Mouse (Mus musculus) liver, embryonic 16.5 days (tissue): ENCODE data around the gene Sp2. TPM values are rescaled to one million over a fixed set of nuclear protein-coding genes. Genes with fewer than 3 reads are reported as not detected.

ENCODE experiments used
- ATAC-seq: fragments of 200-750 bp; cut with Nextera tagmentation; 2 replicates; pipeline ENCODE4 v1.8.0; 2017; ENCODE audit warnings: low read depth, mild to moderate bottlenecking, moderate number of reproducible peaks, moderate library complexity
- H3K27ac ChIP-seq: fragments of 300-500 bp; sonication (generic); 2 replicates; pipeline ENCODE4 v1.5.1; 2014; ENCODE audit warnings: mild to moderate bottlenecking, low read length
- H3K27me3 ChIP-seq: fragments of 300-500 bp; sonication (generic); 2 replicates; pipeline ENCODE4 v1.6.1; 2014; ENCODE audit warnings: low read depth, low read length, mixed read lengths; ENCODE audit not compliant: control insufficient read depth, insufficient read depth
- H3K36me3 ChIP-seq: fragments of 300-500 bp; sonication (generic); 2 replicates; pipeline ENCODE4 v1.6.1; 2014; ENCODE audit warnings: mild to moderate bottlenecking; ENCODE audit not compliant: control insufficient read depth, insufficient read depth
- H3K4me1 ChIP-seq: fragments of 300-500 bp; sonication (generic); 2 replicates; pipeline ENCODE4 v1.6.1; 2014; ENCODE audit warnings: low read depth, low read length, mixed read lengths; ENCODE audit not compliant: control insufficient read depth
- H3K4me2 ChIP-seq: fragments of 300-500 bp; sonication (generic); 2 replicates; pipeline ENCODE4 v1.6.1; 2014; ENCODE audit warnings: low read depth, low read length, mixed read lengths
- H3K4me3 ChIP-seq: fragments of 300-500 bp; sonication (generic); 2 replicates; pipeline ENCODE4 v1.5.1; 2014; ENCODE audit warnings: low read depth, mild to moderate bottlenecking, low read length
- H3K9ac ChIP-seq: fragments of 300-500 bp; sonication (generic); 2 replicates; pipeline ENCODE4 v1.6.1; 2014; ENCODE audit warnings: low read depth, low read length
- H3K9me3 ChIP-seq: fragments of 300-500 bp; sonication (generic); replicated peaks from 2 replicates; pipeline ENCODE4 v1.6.1; 2016; ENCODE audit warnings: low read length; ENCODE audit not compliant: control insufficient read depth
- WGBS: fragments of 180-500 bp; shearing (Covaris S2); extraction: QIAGEN DNeasy Blood & Tissue Kit; methylation state at CpG from one replicate; pipeline ENCODE4 v1.1.7; 2014; ENCODE audit not compliant: insufficient replicate concordance; 5-methylcytosine and 5-hydroxymethylcytosine counted together
- polyA plus RNA-seq: library from polyadenylated mRNA; unstranded; fragments of >200 nt; fragmentation: Nextera tagmentation; extraction: Ambion mirVana; gene quantifications from 2 replicates; pipeline ENCODE4 v1.2.1, GENCODE M21; 2015

The Sp2 gene
- polyA plus RNA-seq, 1 experiment from 2014 or later, result 18.6 TPM

DNA sequence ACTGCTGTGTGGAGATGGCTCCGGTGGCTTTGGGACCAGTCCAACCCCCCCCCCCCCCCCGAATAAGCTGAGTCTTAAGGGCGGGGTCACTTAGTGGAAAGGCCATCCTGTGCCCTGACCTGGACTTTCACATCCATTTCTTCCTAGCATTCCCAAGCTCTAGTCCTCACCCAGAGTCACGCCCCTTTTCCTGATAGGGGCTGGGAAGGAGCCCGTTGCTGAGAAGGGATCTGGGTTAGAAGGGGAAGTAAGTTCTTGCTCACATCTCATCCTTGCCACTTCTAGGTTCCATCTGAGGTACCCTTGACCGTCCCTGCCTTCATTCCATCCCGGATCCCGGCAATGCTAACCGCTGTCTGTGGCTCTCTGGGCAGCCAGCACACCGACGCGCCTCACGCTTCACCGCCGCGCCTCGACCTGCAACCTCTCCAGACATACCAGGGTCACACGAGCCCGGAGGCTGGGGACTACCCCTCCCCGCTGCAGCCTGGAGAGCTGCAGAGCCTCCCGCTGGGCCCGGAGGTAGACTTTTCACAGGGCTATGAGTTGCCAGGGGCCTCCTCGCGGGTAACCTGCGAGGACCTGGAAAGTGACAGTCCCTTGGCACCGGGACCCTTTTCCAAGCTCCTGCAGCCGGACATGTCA, 38.5 kb upstream of the Sp2 start:
- no peak for ATAC-seq
- H3K27ac ChIP-seq, result no peak overlapping the region
- H3K9me3 ChIP-seq, result no peaks in the 10 kb centered on the region
- 3% methylated on average over 27 of the region's 27 CpGs for WGBS
- H3K4me2 ChIP-seq, result peak overlapping the region; percentile 79
- H3K27me3 ChIP-seq, result peaks cover 86% of the 10 kb centered on the region
- peaks cover 15% of the 10 kb centered on the region for H3K4me1 ChIP-seq
- H3K9ac ChIP-seq, result no peak overlapping the region; the same call in 1 of the 2 replicates
- no peaks in the 10 kb centered on the region for H3K36me3 ChIP-seq
- H3K4me3 ChIP-seq, result peak overlapping the region; percentile 62

DNA sequence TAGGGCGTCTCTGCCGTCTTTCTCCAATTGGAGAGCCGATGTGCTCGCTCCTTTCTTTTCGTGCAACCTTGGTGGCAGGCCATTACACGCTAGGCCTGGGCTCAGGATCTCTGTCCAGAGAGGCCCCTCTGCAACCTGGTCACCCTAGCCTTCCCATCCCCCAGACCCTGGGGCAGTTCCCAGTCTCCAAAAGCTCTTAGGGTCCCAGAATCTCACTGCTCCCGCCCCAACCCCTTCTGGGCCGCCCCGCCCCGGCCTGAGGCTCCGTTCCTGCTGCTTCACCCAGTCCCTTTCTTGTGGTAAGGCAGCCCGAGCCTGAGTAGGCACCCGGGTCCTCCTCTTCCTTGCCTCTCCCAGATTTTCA, 36.6 kb upstream of the Sp2 start:
- H3K27me3 ChIP-seq, result peaks cover 95% of the 10 kb centered on the region
- WGBS, result 13% methylated on average over 13 of the region's 13 CpGs
- H3K36me3 ChIP-seq, result no peaks in the 10 kb centered on the region
- ATAC-seq, result no peak
- peaks cover 9% of the 10 kb centered on the region for H3K4me1 ChIP-seq
- no peak overlapping the region for H3K27ac ChIP-seq
- no peaks in the 10 kb centered on the region for H3K9me3 ChIP-seq
- no peak overlapping the region for H3K4me2 ChIP-seq
- no peak overlapping the region for H3K9ac ChIP-seq
- no peak overlapping the region for H3K4me3 ChIP-seq

DNA sequence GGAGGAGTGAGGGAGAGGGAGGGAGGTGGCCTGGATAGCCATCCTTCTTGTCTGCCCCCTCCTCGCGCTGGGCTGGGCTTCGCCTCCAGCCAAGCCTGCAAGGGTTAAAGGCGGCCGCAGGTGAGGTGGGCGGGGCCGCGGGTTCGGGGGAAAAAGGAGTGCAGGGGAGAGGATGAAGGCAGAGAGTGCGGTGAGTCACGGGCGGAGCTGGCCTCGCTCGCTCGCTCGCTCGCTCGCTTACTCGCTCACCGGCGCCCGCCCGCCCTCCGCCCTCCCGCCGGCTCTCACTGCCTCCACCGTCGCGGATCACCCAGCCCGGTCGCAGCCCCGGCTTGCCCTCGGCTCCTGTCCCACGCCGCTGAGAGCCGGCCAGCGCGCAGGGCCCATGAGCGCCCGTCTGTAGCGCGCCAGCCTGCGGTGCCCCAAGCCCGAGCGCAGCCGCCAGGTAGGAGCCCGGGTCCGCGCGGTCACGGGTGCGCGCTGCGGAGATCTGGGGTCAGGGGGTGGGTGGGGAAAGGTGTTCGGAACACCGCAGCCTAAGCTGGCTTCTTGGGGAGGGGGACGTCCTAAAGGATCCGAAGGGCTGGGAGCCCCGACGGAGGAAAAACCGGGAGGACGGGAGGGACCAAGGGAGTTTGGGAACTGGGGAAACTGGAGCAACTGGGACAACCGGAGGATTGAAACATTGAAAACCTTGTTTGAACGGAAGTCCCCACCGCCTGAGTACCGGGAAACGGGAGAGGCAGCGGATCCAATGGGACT, 36.0 kb upstream of the Sp2 start:
- Histone ChIP-seq H3K4me2 (peak overlapping the region; percentile 40), H3K9ac (no peak overlapping the region), H3K9me3 (no peaks in the 10 kb centered on the region), H3K4me3 (peak overlapping the region; percentile 27), H3K27me3 (peaks cover 94% of the 10 kb centered on the region), H3K27ac (no peak overlapping the region), H3K4me1 (peaks cover 9% of the 10 kb centered on the region), H3K36me3 (no peaks in the 10 kb centered on the region)
- no peak for ATAC-seq
- under 1% methylated on average over 53 of the region's 68 CpGs for WGBS

DNA sequence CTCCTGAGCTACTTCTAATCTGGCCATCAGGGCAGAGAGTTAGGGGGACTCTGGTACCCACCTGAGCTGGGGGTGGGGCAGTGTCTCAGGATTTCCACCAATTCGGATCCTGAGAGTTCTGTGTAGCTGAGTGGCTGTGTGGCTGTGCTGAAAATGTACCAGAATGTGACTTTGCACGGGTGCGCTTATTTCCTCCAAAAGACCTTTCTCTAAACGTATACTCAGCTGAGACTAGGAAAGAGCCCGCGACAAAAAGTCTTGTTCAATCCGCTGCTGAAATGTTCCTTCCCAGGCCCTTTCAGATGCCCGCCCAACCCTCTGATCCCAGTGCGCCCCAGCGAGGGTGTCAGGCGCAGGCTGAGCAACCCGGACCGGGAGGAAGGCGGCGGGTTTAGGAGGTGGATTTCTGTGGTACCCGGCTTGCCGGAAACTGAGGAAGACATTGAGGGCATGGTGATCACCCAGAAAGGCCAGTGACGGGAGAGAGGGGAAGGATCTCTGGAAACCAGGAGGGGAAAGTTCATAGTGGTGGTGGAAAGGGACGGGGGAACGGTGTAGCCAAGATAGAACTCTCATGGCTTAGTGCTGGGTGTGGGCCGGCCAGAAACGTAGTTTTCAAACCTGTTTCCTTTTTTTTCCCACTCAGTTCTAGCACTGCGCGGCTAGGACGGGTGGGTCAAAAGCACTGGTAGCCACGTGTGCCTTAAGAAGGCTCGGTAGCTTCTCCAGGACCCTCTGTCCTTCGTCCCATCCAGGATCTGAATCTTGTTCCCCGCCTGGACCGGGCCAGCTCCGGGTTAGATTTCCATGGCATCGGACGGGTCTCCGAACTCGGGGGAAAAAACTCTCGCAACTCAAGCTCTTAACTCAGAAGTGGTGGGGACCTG, 35.2 kb upstream of the Sp2 start:
- Histone ChIP-seq H3K36me3 (no peaks in the 10 kb centered on the region), H3K27me3 (peaks cover 90% of the 10 kb centered on the region), H3K9ac (no peak overlapping the region), H3K4me2 (no peak overlapping the region), H3K4me1 (peaks cover 9% of the 10 kb centered on the region), H3K9me3 (no peaks in the 10 kb centered on the region), H3K27ac (no peak overlapping the region), H3K4me3 (peak overlapping the region; percentile 27; the same call in 1 of the 2 replicates)
- ATAC-seq, result no peak
- 1% methylated on average over 36 of the region's 36 CpGs for WGBS

DNA sequence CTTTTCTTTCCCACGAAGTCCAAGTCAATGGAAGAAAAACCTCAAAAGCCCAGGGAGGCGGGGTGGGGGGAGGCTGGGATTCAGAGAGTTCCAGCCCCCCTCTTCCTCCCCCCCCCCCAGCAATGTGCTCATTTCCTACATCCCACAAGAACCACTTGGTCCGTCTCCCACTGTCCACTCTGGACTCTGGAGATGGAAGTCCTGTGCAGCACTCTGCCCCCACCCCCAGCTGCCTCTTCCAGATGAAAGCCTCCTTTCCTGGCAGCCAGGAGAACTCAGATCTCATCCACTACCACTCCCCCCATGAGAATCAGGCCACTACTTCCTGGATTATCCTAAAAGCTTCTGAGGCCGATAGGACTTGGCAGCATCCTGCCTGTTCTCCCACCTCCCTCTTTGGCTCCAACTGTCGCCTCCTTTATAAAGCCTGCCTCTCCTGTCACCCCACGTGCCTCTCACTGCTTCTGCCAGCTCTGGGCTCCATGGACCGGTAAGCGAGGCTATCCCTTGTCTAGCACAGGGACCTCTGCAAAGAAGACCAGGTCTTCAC, 30.4 kb upstream of the Sp2 start, which contains the start of gene Sp6:
Gene Sp6, plus strand, starts transcription at position 274 of the 550 bp plus-strand sequence.
- Histone ChIP-seq H3K4me1 (no peaks in the 10 kb centered on the region), H3K9ac (no peak within 1 kb of the TSS), H3K27me3 (peaks cover 59% of the 10 kb centered on the region), H3K9me3 (no peaks in the 10 kb centered on the region), H3K4me3 (no peak within 1 kb of the TSS), H3K36me3 (no peaks in the 10 kb centered on the region), H3K4me2 (no peak within 1 kb of the TSS), H3K27ac (no peak within 1 kb of the TSS)
- no peak for ATAC-seq
- 27% methylated on average over 8 of the region's 8 CpGs for WGBS

DNA sequence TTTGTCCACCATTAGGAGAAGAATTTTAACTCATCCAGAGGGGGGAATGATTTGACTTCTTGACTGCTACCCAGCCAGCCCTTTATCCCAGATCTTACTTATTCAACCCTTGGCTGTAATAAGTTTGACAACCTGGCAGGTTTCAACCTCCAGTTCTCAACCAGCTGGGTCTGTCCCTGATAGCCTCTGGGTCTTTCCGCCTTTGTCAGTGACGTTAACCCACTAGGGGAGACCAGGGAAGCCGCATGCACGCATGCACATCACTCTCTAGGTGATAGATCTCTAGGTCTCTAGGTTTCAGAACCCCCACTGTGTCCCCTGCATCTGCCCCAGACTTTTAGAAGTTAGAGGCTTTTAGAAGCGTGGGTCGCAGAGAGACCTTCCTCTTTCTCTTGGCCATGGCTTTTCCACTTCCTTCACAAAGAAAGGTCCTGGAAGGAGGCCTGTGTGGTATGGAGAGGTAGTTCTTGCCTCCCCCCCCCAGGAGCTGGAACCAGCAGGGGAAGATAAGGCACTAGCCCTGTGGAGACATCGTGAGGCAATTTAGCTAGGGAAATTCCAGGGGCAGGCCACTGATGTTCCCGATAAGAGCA, 26.5 kb upstream of the Sp2 start:
- H3K27ac ChIP-seq, result no peak overlapping the region
- H3K36me3 ChIP-seq, result no peaks in the 10 kb centered on the region
- no peak overlapping the region for H3K4me2 ChIP-seq
- H3K9ac ChIP-seq, result no peak overlapping the region
- H3K4me3 ChIP-seq, result no peak overlapping the region
- H3K4me1 ChIP-seq, result no peaks in the 10 kb centered on the region
- H3K9me3 ChIP-seq, result no peaks in the 10 kb centered on the region
- H3K27me3 ChIP-seq, result peaks cover 24% of the 10 kb centered on the region
- WGBS, result 34% methylated on average over 8 of the region's 8 CpGs
- no peak for ATAC-seq

DNA sequence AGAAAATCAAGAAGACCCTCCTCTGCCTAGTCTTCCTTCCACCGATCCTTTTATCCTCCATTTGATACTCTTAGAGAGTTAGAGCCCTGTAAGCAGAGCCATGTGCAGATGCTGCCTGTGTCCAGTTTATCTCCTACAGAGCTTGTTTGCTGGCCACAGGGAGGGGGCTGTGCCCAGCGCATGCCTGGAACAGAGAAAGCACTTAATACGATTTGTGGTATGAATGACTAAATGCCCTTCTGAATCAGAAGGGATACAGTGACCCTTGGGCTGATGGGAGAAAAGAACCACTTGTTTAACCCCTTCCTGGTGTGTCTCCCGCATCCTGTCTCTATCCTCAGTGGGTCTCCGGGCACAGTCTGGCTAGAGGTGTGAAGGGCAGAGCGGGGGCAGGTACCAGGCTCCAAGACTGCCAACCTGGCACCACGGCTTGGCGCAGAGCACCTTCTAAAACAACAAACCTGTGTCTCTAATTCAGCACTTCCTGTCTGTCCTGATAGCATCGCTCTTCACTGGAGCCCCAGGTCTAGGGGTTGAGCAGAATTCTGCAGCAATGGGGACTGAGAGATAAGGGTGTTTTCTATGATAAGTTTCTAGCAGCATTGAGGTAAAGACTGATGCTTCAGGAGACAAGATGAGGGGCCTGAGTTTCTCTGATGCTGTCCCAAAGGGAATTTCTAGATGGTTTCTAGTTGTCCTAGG, 24.5 kb upstream of the Sp2 start:
- H3K4me2 ChIP-seq, result no peak overlapping the region
- no peaks in the 10 kb centered on the region for H3K36me3 ChIP-seq
- H3K4me1 ChIP-seq, result no peaks in the 10 kb centered on the region
- ATAC-seq, result no peak
- H3K27me3 ChIP-seq, result peaks cover 19% of the 10 kb centered on the region
- H3K9me3 ChIP-seq, result no peaks in the 10 kb centered on the region
- H3K27ac ChIP-seq, result no peak overlapping the region
- 44% methylated on average over 9 of the region's 9 CpGs for WGBS
- H3K9ac ChIP-seq, result no peak overlapping the region
- no peak overlapping the region for H3K4me3 ChIP-seq

DNA sequence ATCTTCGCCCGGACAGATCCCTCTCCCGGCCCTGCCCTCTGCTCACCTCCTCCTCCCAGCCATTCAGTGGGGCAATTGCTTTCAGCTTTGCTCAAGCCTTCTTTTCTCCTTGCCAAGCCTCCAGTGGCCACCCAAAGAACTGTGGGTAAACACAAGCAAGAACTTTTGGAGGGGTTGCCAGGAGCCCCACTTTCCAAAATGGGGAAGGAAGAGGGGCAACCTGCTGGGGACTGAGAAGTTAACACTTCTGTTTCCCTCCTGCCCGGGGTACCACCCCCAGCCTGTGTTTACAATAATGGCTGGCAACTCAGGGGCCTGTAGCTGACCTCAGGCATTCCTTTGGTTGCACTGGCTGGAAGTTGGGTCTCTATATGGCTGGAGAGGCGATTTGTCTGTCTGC, 20.4 kb upstream of the Sp2 start:
- Histone ChIP-seq H3K4me1 (no peaks in the 10 kb centered on the region), H3K4me2 (no peak overlapping the region), H3K9ac (no peak overlapping the region), H3K27me3 (peaks cover 17% of the 10 kb centered on the region), H3K4me3 (no peak overlapping the region), H3K27ac (no peak overlapping the region), H3K9me3 (no peaks in the 10 kb centered on the region), H3K36me3 (no peaks in the 10 kb centered on the region)
- WGBS, result 32% methylated on average over 5 of the region's 5 CpGs
- no peak for ATAC-seq
